Mouse (Mus musculus) intestine, embryonic 16.5 days (tissue): ENCODE measurements around the gene Med21. TPM values are rescaled to one million over a fixed set of nuclear protein-coding genes. Genes with fewer than 3 reads are reported as not detected.
A peak's percentile ranks its signal among the peaks of the same experiment; 100 is the strongest.

ENCODE experiments used
- ATAC-seq: fragments of 200-750 bp; cut with Nextera tagmentation; 2 replicates; pipeline ENCODE4 v1.8.0; 2017; ENCODE audit warnings: moderate TSS enrichment, moderate library complexity
- H3K27ac ChIP-seq: fragments of 300-500 bp; sonication (generic); 2 replicates; pipeline ENCODE4 v1.5.1; 2014; ENCODE audit warnings: mild to moderate bottlenecking, low read length
- H3K27me3 ChIP-seq: fragments of 300-500 bp; sonication (generic); replicated peaks from 2 replicates; pipeline ENCODE4 v1.6.1; 2014; ENCODE audit warnings: low read length, control low read depth, mixed read lengths; ENCODE audit not compliant: control insufficient read depth, insufficient read depth
- H3K36me3 ChIP-seq: fragments of 300-500 bp; sonication (generic); 2 replicates; pipeline ENCODE4 v1.6.1; 2014; ENCODE audit warnings: low read length, control low read depth; ENCODE audit not compliant: control insufficient read depth, insufficient read depth
- H3K4me1 ChIP-seq: fragments of 300-500 bp; sonication (generic); 2 replicates; pipeline ENCODE4 v1.6.1; 2014; ENCODE audit warnings: low read length, control low read depth, mixed read lengths; ENCODE audit not compliant: control insufficient read depth, insufficient read depth
- H3K4me2 ChIP-seq: fragments of 300-500 bp; sonication (generic); 2 replicates; pipeline ENCODE4 v1.6.1; 2014; ENCODE audit warnings: low read depth, low read length, control low read depth
- H3K4me3 ChIP-seq: fragments of 300-500 bp; sonication (generic); 2 replicates; pipeline ENCODE4 v1.5.1; 2014; ENCODE audit warnings: mild to moderate bottlenecking, low read length
- H3K9ac ChIP-seq: fragments of 300-500 bp; sonication (generic); 2 replicates; pipeline ENCODE4 v1.6.1; 2014; ENCODE audit warnings: low read depth, low read length
- H3K9me3 ChIP-seq: fragments of 300-500 bp; sonication (generic); 2 replicates; pipeline ENCODE4 v1.6.1; 2016; ENCODE audit warnings: low read length, control low read depth; ENCODE audit not compliant: control insufficient read depth
- WGBS: fragments of 180-500 bp; shearing (Covaris S2); extraction: QIAGEN DNeasy Blood & Tissue Kit; methylation state at CpG from one replicate; pipeline ENCODE4 v1.1.7; 2014; 5-methylcytosine and 5-hydroxymethylcytosine counted together
- polyA plus RNA-seq: library from polyadenylated mRNA; unstranded; fragments of >200 nt; fragmentation: Nextera tagmentation; extraction: Ambion mirVana; gene quantifications from 2 replicates; pipeline ENCODE4 v1.2.1, GENCODE M21; 2015

Gene Med21
- 105 and 110 TPM in 2 replicates for polyA plus RNA-seq

DNA sequence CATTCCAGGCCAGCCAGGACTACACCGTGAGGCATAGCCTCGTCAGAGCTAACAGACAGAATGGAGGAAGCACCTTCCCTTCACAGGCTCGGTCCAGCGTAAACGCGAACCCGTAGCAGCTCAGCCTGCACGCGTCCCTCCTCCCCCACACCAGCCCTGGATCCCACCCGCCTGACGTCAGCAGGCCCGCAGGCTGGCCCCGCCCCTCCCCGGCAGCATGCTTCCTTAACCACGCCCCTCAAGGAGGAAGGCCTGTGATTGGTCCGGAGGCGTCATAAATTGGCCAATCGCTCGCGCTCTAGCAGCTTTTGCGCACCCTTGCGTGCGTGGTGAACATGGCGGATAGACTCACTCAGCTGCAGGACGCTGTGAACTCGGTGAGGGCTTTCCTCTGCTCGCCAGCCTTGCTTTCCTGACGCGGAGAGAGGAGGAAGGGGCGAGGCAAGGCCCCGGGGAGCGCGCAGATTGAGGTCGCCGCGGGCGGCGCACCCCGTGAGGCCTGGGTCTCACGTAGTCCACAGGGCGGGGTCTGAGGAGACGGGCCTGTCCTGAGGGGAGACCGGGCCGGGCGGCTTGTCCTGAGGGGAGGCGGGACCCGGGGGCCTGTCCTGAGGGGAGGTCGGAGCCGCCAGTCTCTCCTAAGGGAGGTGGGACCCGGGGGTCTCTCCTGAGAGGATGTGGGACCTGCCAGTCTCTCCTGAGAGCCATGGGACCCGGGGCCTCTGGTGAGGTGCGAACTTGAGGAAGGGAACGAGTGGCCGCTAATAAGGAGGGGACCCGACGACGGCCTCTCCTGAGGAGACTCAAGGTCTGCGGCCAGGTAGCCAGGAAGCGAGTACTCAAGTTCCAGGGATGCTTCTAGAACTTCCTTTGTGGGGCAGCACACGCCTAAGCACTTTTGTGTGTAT is at the start of gene Med21, which contains the start of gene Tm7sf3:
Gene Med21 (plus strand): TSS at position 272 of the 908 bp plus-strand sequence.
Gene Tm7sf3 (minus strand): TSS at position 549 of the 908 bp plus-strand sequence.
- H3K9ac ChIP-seq = peak within 1 kb of the TSS; percentile 97
- peak; percentile 95 for ATAC-seq
- no peaks in the 10 kb centered on the region for H3K27me3 ChIP-seq
- peaks cover 9% of the 10 kb centered on the region for H3K4me1 ChIP-seq
- under 1% methylated on average over 59 of the region's 60 CpGs for WGBS
- H3K4me3 ChIP-seq = peak within 1 kb of the TSS; percentile 91
- H3K4me2 ChIP-seq = peak within 1 kb of the TSS; percentile 90
- H3K27ac ChIP-seq = peak within 1 kb of the TSS; percentile 95
- no peaks in the 10 kb centered on the region for H3K36me3 ChIP-seq
- no peaks in the 10 kb centered on the region for H3K9me3 ChIP-seq

DNA sequence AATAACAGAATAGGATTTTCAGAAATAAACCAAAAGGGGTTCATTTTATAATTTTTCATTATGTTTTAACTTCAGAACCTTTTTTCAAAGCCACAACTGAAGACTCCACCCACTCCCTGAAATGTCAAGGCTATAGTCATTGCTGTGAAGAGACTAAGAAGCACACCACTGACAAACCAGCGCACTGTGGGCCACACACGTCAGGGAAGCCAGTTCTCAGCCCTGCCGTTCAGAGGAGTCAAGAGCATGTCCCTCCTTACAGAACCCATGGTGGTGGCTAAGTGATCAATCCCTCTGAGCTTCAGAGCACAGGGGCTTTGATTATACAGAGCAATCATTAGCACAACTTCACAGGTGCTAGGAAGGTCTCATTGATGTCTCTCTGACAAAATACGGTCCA is 39.7 kb upstream of the Med21 start:
- H3K4me3 ChIP-seq = no peak overlapping the region
- peaks cover 15% of the 10 kb centered on the region; the same call in 1 of the 2 replicates for H3K36me3 ChIP-seq
- H3K4me1 ChIP-seq = no peaks in the 10 kb centered on the region
- H3K27me3 ChIP-seq = no peaks in the 10 kb centered on the region
- no peaks in the 10 kb centered on the region for H3K9me3 ChIP-seq
- WGBS = 88% methylated on average over 4 of the region's 4 CpGs
- H3K9ac ChIP-seq = no peak overlapping the region
- H3K4me2 ChIP-seq = no peak overlapping the region
- ATAC-seq = no peak
- H3K27ac ChIP-seq = no peak overlapping the region

DNA sequence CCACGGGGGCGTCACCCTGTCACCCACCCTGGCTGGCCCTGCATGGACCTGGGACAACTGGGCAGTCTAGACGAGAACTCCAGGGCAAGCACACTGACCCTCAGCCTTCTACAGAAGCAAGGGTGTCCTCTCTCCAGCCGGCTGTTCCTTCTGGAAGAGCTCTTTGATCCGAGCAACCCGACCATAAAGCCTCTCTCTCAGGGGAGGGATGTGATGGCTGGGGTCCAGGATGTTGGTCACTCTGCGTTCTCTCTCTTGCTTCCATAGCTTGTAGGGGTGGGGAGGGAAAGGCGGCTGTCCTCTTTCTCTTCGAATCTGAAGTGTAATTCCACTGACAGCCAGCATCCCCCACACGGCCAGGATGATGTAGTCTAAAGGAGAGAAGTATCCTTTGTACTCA is 38.7 kb upstream of the Med21 start:
- Histone ChIP-seq H3K9ac (no peak overlapping the region), H3K4me1 (no peaks in the 10 kb centered on the region), H3K27me3 (no peaks in the 10 kb centered on the region), H3K36me3 (peaks cover 15% of the 10 kb centered on the region; the same call in 1 of the 2 replicates), H3K27ac (no peak overlapping the region), H3K9me3 (no peaks in the 10 kb centered on the region), H3K4me3 (no peak overlapping the region), H3K4me2 (no peak overlapping the region)
- no peak for ATAC-seq
- 82% methylated on average over 10 of the region's 10 CpGs for WGBS

DNA sequence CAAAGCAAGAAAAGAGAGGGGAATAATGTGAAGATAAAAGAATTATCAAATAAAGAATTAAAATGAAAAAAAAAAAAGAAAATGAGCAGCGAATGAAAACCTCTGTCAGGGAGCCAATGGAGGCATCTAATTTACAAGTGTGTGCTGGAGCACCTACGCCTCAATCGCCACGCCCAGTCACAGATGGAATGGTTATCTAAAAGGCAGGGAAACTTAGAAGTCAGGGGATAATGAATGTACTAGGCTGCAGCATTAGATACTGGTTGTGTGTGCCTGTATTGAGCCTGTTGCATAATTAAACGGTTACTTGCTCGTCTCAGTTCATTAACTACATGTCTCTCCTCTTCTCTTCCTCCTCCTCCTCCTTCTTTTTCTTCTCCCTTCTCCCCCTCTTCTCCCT is 31.0 kb upstream of the Med21 start:
- ATAC-seq = peak; percentile 83
- peaks cover 16% of the 10 kb centered on the region; the same call in 1 of the 2 replicates for H3K36me3 ChIP-seq
- WGBS = 92% methylated on average over 6 of the region's 6 CpGs
- no peak overlapping the region for H3K4me3 ChIP-seq
- H3K27ac ChIP-seq = no peak overlapping the region
- no peaks in the 10 kb centered on the region for H3K27me3 ChIP-seq
- no peaks in the 10 kb centered on the region for H3K4me1 ChIP-seq
- no peaks in the 10 kb centered on the region for H3K9me3 ChIP-seq
- no peak overlapping the region for H3K9ac ChIP-seq
- no peak overlapping the region for H3K4me2 ChIP-seq

DNA sequence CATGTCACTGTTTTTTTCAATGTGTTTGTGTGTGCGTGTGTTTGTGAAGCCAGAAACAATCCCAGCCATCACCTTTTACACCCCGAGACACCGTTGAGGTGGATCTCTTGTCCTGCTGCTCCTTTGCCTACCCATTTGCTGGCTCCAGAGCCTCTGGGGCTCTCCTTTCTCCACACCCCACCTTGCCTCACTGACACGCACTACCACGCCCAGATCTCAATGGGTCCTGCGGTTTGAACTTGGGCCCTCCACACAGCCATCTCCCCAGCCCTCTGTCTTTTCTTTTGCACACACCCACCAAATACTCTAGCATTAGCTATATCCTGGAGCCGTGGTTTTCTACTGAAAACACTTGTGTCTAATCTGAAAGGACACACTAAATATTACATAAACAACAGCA is 30.4 kb upstream of the Med21 start:
- H3K9me3 ChIP-seq = no peaks in the 10 kb centered on the region
- no peak overlapping the region for H3K4me2 ChIP-seq
- no peak overlapping the region for H3K4me3 ChIP-seq
- H3K27ac ChIP-seq = no peak overlapping the region
- 82% methylated on average over 7 of the region's 7 CpGs for WGBS
- H3K36me3 ChIP-seq = peaks cover 18% of the 10 kb centered on the region; the same call in 1 of the 2 replicates
- 0 out of 2 replicates have a peak, but pooled peaks have one; percentile 54 for ATAC-seq
- no peaks in the 10 kb centered on the region for H3K27me3 ChIP-seq
- no peak overlapping the region for H3K9ac ChIP-seq
- H3K4me1 ChIP-seq = no peaks in the 10 kb centered on the region

DNA sequence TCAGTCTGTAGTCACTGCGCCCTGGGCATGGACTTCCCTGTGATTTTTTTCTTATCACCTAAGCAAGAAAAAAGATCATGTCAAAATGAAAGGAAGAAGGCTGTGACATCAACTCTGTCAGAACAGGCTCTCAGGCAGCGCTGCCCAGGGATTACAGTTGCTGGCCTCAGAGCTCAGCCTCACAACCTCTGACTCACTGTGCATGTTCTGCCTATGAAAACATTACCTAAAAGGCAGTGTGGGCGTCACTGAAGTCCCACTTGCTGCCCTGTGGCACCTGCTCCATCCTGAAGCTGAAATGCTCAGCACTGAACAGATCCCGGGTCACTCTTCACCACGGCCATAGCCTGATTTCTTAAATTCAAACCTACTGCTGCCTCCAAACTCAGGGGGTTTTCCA is 29.6 kb upstream of the Med21 start:
- no peak for ATAC-seq
- H3K36me3 ChIP-seq = peaks cover 18% of the 10 kb centered on the region; the same call in 1 of the 2 replicates
- WGBS = 89% methylated on average over 5 of the region's 5 CpGs

DNA sequence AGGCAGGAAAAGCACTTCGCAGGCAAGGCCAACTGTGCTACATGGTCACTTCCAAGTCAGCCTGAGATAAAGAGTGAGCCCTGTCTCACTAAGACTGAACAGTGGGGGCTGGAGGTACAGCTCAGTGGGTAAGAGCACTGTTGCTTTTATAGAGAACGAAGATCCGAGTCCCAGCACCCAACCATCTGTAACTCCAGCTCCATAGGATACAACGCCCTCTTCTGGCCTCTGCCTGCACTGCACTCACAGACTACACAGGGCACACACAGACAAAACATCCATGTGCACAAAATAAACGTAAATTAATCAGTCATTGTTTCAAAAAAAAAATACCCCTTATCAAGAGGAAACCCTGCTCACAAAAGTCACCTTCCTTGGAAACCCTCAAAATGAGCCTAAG is 28.4 kb upstream of the Med21 start:
- H3K4me2 ChIP-seq = no peak overlapping the region
- H3K9me3 ChIP-seq = no peaks in the 10 kb centered on the region
- no peak overlapping the region for H3K9ac ChIP-seq
- ATAC-seq = no peak
- no peak overlapping the region for H3K4me3 ChIP-seq
- peaks cover 24% of the 10 kb centered on the region for H3K36me3 ChIP-seq
- WGBS = 86% methylated on average over 5 of the region's 5 CpGs
- no peaks in the 10 kb centered on the region for H3K4me1 ChIP-seq
- no peaks in the 10 kb centered on the region for H3K27me3 ChIP-seq
- no peak overlapping the region for H3K27ac ChIP-seq

More for the DNA sequence above, 29.6 kb upstream of the Med21 start:
- Histone ChIP-seq H3K4me2 (no peak overlapping the region), H3K9ac (no peak overlapping the region), H3K4me3 (no peak overlapping the region), H3K9me3 (no peaks in the 10 kb centered on the region), H3K27ac (no peak overlapping the region), H3K4me1 (no peaks in the 10 kb centered on the region), H3K27me3 (no peaks in the 10 kb centered on the region)

DNA sequence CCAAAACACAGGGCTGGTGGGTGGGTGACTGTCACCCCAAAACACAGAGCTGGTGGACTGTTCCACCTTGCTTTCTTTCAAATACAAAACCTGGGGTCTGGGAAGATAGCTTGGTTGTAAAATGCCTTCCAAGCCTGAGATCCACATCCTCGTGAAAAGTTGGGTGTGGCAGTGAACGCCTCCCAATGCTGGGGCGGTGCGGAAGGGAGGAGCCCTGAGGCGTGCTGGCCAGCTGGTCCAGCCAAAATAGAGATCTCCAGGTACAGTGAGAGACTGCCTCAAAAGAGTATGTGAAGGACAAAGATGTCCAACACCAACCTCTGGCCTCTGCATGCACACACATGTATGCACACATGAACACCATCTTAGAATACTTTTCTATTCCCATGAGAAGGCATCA is 27.8 kb upstream of the Med21 start:
- Histone ChIP-seq H3K4me3 (no peak overlapping the region), H3K9ac (no peak overlapping the region), H3K9me3 (no peaks in the 10 kb centered on the region), H3K27me3 (no peaks in the 10 kb centered on the region), H3K36me3 (peaks cover 19% of the 10 kb centered on the region), H3K4me2 (no peak overlapping the region), H3K4me1 (no peaks in the 10 kb centered on the region), H3K27ac (no peak overlapping the region)
- ATAC-seq = no peak
- 85% methylated on average over 5 of the region's 5 CpGs for WGBS

DNA sequence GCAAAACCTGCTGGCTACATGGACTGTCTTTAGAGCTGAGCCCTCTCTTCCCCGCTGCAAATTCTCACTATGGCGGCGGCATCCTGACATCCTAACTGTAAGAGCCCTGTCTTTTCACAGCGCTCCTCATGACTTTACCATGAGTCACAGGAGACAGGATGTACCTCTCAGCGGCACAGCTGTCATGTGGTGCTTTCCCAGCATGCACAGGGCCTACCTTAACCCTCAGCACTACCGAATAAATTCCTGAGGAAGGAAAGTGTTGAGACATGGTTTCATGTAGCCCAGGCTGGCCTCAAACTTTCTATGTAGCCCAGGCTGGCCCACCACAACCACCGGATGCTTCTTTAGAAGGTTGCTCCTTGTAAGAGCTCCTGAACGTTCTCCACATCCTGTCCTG is 26.5 kb upstream of the Med21 start:
- no peaks in the 10 kb centered on the region for H3K9me3 ChIP-seq
- ATAC-seq = no peak
- no peak overlapping the region for H3K4me3 ChIP-seq
- 94% methylated on average over 8 of the region's 8 CpGs for WGBS
- no peak overlapping the region for H3K4me2 ChIP-seq
- H3K27me3 ChIP-seq = no peaks in the 10 kb centered on the region
- no peak overlapping the region for H3K27ac ChIP-seq
- no peak overlapping the region for H3K9ac ChIP-seq
- no peaks in the 10 kb centered on the region for H3K4me1 ChIP-seq
- H3K36me3 ChIP-seq = peaks cover 19% of the 10 kb centered on the region
